Mouse (Mus musculus) hindlimb bud, embryonic 11.5 days (tissue): ENCODE measurements around the gene Slc38a2.

Experiments
- DNase-seq: peaks from one replicate; pipeline ENCODE4 v3.0.0-alpha.2; 2012; ENCODE audit warnings: low read depth, low spot score; ENCODE audit errors: extremely low spot score

Slc38a2 gene

DNA sequence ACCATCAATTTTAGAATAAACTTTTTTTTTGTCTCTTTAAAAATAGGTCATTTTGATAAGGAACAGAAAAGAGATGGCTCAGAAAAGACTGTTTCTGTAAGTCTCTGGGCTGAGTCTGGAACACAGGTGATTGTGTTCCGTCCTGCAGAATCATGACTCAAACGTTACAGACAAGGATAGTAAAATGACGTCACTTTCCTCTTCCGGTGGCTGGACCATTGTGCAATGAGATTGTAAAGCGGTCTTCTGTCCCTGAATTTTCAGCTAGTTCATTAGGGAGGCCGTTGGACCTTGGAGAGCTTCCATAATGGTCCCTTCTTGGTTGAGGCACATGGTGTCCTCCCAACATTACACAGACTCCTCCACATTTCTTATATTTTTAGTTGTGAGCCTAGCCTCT, 29.8 kb downstream of the Slc38a2 start:
- DNase-seq: no peak

- DNase-seq: no peak
Observed at GRCm38 (mm10) chr15:96666663-96667062, 32.9 kb downstream of the Slc38a2 start.

- peak; percentile 86 for DNase-seq
Observed at GRCm38 (mm10) chr15:96665889-96666288, 33.6 kb downstream of the Slc38a2 start.

- no peak for DNase-seq
Observed at GRCm38 (mm10) chr15:96660590-96661141, 38.9 kb downstream of the Slc38a2 start.

DNA sequence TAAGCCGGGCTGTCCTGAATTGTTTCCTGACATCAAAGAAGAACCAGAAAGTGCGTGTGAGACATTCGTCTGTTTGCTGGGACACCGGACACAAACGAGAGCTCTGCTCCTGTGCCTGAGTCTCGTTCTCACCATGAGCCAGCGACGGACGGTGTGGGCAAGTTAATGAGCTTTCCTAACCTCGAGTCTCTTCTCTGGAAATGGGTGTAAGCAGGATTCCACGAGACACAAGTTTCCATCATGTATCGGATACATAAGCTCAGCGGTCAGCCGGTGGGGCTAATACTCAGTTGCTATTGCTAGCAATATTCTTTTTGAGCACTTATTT, 41.3 kb downstream of the Slc38a2 start:
- DNase-seq: no peak

- DNase-seq: no peak
Observed at GRCm38 (mm10) chr15:96657576-96658274, 41.8 kb downstream of the Slc38a2 start.

DNA sequence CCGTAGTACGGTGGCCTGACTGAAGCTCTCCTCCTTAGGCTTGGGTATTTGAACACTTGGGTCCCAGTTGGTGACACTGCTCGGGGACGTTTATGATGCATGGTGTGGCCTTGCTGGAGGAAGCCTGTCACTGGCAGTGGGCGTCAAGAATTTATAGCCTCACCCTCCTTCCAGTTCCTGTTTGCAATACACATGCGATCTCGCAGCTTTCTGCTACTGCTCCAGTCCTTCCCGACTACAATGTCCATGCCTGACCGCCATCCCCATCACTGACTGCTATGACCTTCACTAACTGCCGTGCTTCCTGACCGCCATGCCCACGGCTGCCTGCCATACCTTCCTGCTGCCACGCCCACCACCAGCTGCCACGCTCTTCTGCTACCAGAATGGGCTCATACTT, 44.0 kb downstream of the Slc38a2 start:
- DNase-seq: no peak

DNA sequence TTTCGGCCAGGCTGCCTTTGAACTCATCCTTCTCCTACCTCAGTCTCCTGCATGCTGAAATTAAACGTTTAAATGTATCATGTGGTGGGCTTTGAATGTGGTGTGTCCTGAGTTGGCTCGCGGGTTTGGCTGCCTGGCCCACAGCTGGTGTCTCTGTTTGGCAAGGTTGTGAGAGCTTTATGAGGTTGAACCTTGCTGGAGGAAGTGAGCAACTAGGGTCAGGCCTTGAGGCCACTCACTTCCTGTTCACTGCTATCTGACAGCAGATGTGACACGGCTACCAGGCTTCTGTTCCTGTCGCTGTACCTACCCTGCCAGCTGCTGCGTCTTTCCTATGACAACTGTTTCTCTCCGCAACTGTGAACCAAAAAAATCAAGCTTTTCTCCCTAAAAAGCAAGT, 44.8 kb downstream of the Slc38a2 start:
- DNase-seq: no peak

DNA sequence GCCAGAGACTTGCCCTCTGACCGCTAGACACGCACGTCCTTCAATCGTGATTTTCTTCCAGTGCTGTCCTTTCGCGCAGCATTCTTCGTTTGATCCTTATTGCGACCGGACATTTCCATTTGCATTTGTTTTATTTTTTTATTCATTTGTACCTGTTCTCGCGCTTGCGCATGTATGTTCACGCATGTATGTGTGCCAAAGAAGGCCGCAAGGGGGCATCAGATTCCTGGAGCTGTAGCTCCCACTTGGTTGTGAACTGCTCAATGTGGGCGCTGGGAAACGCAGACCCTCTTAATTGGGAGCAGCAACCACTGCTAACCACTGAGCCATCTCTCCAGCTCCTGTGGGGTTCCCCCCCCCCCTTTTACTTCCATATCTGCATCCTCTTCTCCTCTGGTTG, 46.5 kb downstream of the Slc38a2 start:
- no peak for DNase-seq

- DNase-seq: no peak
Observed at GRCm38 (mm10) chr15:96652531-96652930, 47.0 kb downstream of the Slc38a2 start.

DNA sequence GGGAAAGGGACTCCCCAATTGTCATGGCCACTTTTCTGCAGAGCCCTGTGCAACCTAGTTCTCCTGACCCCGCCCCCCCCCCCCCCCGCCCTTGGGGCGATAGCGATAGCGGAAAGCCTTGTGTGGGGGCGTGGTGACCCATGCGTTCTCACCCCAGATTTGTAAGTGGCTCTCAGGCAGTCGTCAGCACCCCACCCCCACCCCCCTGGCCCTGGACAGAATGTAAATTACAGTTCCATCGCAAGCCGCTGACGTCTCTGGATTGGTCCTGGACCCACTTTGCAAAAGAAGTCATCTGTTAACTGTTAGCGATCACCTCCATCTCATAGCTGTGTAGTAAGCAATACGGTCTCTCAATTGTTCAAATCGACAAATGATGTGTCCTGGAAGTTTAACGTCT, 52.2 kb downstream of the Slc38a2 start:
- no peak for DNase-seq

GRCm38 (mm10) chr15:96642436-96643405, 56.8 kb downstream of the Slc38a2 start, which contains the start of gene Slc38a1:
Slc38a1 (minus strand) TSS chr15:96642913.
- DNase-seq: no peak

DNA sequence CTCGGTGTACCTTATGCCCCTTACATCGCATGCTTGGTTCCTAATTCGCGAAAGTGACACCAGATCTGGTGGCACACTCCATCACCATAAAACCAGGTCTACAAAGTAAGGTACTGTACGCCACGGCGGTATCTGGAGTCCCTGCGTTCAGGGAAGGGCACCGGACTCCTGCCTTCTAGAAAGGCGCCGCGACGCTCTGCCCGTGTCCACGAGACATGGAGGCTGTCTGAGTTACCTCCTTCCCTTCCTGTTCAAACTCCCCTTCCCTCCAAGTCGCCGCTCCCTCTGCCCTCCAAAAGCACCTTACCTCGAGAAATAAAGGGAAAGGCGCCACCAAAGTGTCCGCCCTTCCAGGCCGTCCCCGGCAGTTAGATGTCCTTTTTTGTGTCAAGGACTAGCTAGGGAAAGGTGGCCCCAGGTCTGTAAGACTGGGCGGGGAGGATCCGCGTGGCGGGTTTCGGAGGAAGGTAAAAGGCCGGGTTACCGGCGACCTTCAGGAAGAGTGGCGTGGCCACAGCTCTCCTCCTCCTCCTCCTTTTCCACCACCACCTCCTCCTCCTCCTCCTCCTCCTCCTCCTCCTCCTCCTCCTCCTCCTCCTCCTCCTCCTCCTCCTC, 57.6 kb downstream of the Slc38a2 start:
- no peak for DNase-seq

DNA sequence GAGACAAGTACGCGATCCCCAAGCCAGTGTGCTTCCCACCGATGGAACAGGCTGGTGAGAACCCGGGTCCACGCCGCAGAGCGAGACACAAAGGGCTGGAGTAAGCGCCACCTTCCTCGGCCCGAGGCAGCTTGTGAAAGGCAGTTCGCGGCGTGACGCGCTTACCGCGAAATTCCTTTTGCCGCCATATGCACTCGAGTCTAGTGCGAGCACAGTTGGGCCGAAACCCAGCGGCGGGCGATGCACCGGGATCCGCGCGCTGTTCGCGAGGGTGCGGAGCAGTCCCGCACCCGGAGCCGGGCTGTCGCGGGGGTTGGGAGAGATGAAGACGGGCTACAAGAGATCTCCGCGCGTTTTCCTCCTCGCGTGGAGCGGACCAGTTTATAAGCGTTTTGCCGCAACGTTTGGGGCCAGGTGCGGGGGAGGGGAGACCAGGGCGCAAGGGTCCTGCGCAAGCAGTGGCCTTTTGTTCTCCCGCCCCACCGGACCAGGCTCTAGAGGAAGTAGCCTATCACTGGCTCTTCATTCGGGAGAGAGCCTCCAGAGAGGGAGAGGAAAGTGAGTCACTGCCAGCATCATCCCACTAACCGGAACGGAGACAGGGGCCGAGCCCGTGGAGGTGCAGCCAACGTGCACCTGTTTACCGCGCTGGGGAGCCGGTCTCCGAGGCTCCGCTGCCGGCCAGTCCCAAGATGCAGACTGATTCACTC, 58.3 kb downstream of the Slc38a2 start:
- DNase-seq: no peak

DNA sequence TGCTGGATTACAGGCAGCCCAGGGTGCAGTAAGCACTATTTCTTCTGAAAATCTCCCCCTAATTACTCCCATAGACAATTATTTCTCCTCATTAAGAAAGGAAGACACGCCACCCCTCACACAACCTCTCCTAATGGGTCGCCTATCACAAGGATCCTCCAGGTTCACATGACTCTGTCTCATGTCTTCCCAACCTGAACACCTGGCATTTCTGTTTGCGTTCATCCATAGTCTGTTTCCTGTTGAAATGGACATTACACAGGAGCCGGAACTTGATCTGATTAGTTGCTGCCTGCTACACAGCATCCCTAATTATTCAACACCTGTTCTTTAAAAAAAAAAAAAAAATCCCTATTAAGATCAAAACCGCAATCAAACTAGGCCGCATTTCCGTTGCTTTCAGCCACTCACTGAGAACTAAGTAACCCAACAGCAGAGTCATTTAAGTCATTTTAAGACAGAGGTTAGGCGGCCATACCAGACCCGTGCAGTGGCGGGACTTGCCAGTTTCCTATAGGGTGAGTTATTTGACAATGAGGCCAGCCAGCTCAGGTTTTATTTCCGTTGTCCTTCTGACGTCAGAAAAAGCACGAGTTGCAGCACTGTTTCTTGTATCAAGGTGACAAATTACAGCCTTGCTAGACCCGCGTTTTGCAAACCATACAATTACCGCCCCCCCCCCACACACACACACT, 59.1 kb downstream of the Slc38a2 start:
- no peak for DNase-seq

- DNase-seq: no peak
Observed at GRCm38 (mm10) chr15:96639630-96640029, 59.9 kb downstream of the Slc38a2 start.

DNA sequence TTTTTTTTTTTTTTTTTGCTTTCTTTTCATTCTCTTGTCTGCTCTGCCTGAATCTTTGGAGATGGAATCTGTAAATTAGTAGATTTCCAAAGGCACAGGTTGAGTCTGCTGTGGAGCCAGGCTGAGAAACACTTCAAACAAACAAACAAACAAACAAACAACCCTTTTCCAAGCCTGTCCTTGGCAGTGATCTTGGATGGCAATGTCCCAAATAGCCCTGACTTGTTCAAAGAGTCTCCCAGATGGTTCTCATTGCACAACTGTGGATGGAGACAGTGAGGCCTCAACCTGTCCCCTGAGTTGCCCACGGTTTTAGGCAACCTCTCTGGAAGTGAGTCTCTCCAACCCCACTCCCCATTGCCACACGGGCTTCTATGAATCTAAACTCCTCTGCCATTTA, 60.9 kb downstream of the Slc38a2 start:
- DNase-seq: no peak

- no peak for DNase-seq
Observed at GRCm38 (mm10) chr15:96638173-96638572, 61.4 kb downstream of the Slc38a2 start.
